Mouse (Mus musculus) thymus, adult 2 months (tissue): Measurements from ENCODE around the gene Cped1.

Experiments
- CTCF ChIP-seq: fragments of 200-500 bp; IDR thresholded peaks from 2 replicates; pipeline ENCODE4 v1.5.1; 2012; ENCODE audit warnings: mild to moderate bottlenecking, control low read depth, low read length, moderate library complexity, borderline replicate concordance; ENCODE audit not compliant: control insufficient read depth, poor library complexity, insufficient read depth; ENCODE audit errors: extremely low read depth
- POLR2A ChIP-seq: fragments of 200-500 bp; IDR thresholded peaks from 2 replicates; pipeline ENCODE4 v1.6.1; 2012; ENCODE audit warnings: mild to moderate bottlenecking, low read length, control low read depth, moderate library complexity; ENCODE audit not compliant: control insufficient read depth, poor library complexity, insufficient read depth; ENCODE audit errors: extremely low read depth

- TF ChIP-seq POLR2A (no peak), CTCF (no peak)
Measured at GRCm38 (mm10) chr6:22148511-22148910, 162.8 kb downstream of the Cped1 start.
